Mouse (Mus musculus) embryo, embryonic 11 days (tissue): Measurements from ENCODE around the gene Slc43a2.
"Not testable (repeated sequence)": the region's sequence is repeated elsewhere in the genome, so short reads cannot be mapped to it uniquely, and the experiment has no call there.

Experiments
- DNase-seq: peaks from one replicate; pipeline ENCODE4 v3.0.0-alpha.2; 2015

Slc43a2 gene

GRCm38 (mm10) chr11:75574378-75575123 is 43.1 kb downstream of the Slc43a2 start:
- no peak for DNase-seq

- DNase-seq, result no peak
These were observed 44.1 kb downstream of the Slc43a2 start for GRCm38 (mm10) chr11:75575560-75576123.

GRCm38 (mm10) chr11:75578609-75579008 is 47.1 kb downstream of the Slc43a2 start:
- no peak for DNase-seq

GRCm38 (mm10) chr11:75581495-75582149 is 50.1 kb downstream of the Slc43a2 start:
- DNase-seq, result no peak

- no peak for DNase-seq
These were observed 52.0 kb downstream of the Slc43a2 start for GRCm38 (mm10) chr11:75583521-75583920.

- DNase-seq, result no peak
These were observed 53.6 kb downstream of the Slc43a2 start for GRCm38 (mm10) chr11:75585061-75585460.

GRCm38 (mm10) chr11:75585978-75586377 is 54.5 kb downstream of the Slc43a2 start:
- no peak for DNase-seq

GRCm38 (mm10) chr11:75586963-75587362 is 55.5 kb downstream of the Slc43a2 start:
- DNase-seq, result no peak

- peak; percentile 97 for DNase-seq
These were observed 56.2 kb downstream of the Slc43a2 start, which contains the start of gene Pitpna for GRCm38 (mm10) chr11:75587493-75588284. Gene Pitpna, plus strand, starts transcription at chr11:75588097.

- DNase-seq, result peak; percentile 10
These were observed 56.9 kb downstream of the Slc43a2 start for GRCm38 (mm10) chr11:75588285-75588941.

- DNase-seq, result no peak
These were observed 61.1 kb downstream of the Slc43a2 start for GRCm38 (mm10) chr11:75592612-75593011.

GRCm38 (mm10) chr11:75594431-75594830 is 62.9 kb downstream of the Slc43a2 start:
- no peak for DNase-seq

- no peak for DNase-seq
These were observed 63.9 kb downstream of the Slc43a2 start for GRCm38 (mm10) chr11:75595404-75595803.

- no peak for DNase-seq
These were observed 64.3 kb downstream of the Slc43a2 start for GRCm38 (mm10) chr11:75595816-75596215.

- no peak for DNase-seq
These were observed 65.3 kb downstream of the Slc43a2 start for GRCm38 (mm10) chr11:75596726-75597255.

GRCm38 (mm10) chr11:75598004-75598403 is 66.5 kb downstream of the Slc43a2 start:
- no peak for DNase-seq

- not testable (repeated sequence) for DNase-seq
These were observed 68.3 kb downstream of the Slc43a2 start for GRCm38 (mm10) chr11:75599802-75600201.

- DNase-seq, result no peak
These were observed 73.3 kb downstream of the Slc43a2 start for GRCm38 (mm10) chr11:75604826-75605225.

GRCm38 (mm10) chr11:75605318-75605717 is 73.8 kb downstream of the Slc43a2 start:
- no peak for DNase-seq

- DNase-seq, result no peak
These were observed 77.3 kb downstream of the Slc43a2 start for GRCm38 (mm10) chr11:75608776-75609175.

GRCm38 (mm10) chr11:75610021-75610420 is 78.5 kb downstream of the Slc43a2 start:
- DNase-seq, result no peak

GRCm38 (mm10) chr11:75614769-75615168 is 83.3 kb downstream of the Slc43a2 start:
- no peak for DNase-seq
